Mouse (Mus musculus) C2C12 (cell line): ENCODE data around the gene Grxcr1. TPM values are rescaled to one million over a fixed set of nuclear protein-coding genes. Genes with fewer than 3 reads are reported as not detected.

Experiments used
- H3K27me3 ChIP-seq: one replicate; pipeline ENCODE4 v1.6.1; 2011; ENCODE audit not compliant: control insufficient read depth, insufficient read depth, insufficient read length
- H3K36me3 ChIP-seq: one replicate; pipeline ENCODE4 v1.6.1; 2011; ENCODE audit not compliant: control insufficient read depth, insufficient read depth
- H3K4me3 ChIP-seq: one replicate; pipeline ENCODE4 v1.5.1; 2011; ENCODE audit warnings: mild to moderate bottlenecking, control low read depth; ENCODE audit not compliant: poor library complexity, insufficient read depth, severe bottlenecking
- H3K79me2 ChIP-seq: one replicate; pipeline ENCODE4 v1.6.1; 2011; ENCODE audit not compliant: control insufficient read depth, insufficient read depth
- H3K79me3 ChIP-seq: one replicate; pipeline ENCODE4 v1.6.1; 2011; ENCODE audit warnings: low read depth, control low read depth
- H3ac ChIP-seq: one replicate; pipeline ENCODE3; 2011; ENCODE audit warnings: low read depth; ENCODE audit not compliant: control insufficient read depth, insufficient read length
- CEBPB ChIP-seq: IDR thresholded peaks from one replicate; pipeline ENCODE4 v1.6.1; 2011; ENCODE audit warnings: low read depth, mild to moderate bottlenecking, control low read depth, moderate library complexity
- CTCF ChIP-seq: IDR thresholded peaks from one replicate; pipeline ENCODE4 v1.5.1; 2011; ENCODE audit not compliant: control insufficient read depth, insufficient read depth, insufficient read length
- FOSL1 ChIP-seq: IDR thresholded peaks from one replicate; pipeline ENCODE4 v1.8.0; 2011; ENCODE audit warnings: mild to moderate bottlenecking, low read length; ENCODE audit not compliant: poor library complexity, insufficient read depth, severe bottlenecking
- MAX ChIP-seq: IDR thresholded peaks from one replicate; pipeline ENCODE4 v1.6.1; 2011; ENCODE audit warnings: mild to moderate bottlenecking, control low read depth
- MYOD1 ChIP-seq: IDR thresholded peaks from one replicate; pipeline ENCODE4 v1.6.1; 2011; ENCODE audit warnings: low read depth; ENCODE audit not compliant: control insufficient read depth, insufficient read length
- MYOG ChIP-seq: IDR thresholded peaks from one replicate; pipeline ENCODE4 v1.6.1; 2011; ENCODE audit not compliant: control insufficient read depth, insufficient read length; ENCODE audit errors: extremely low read depth
- USF1 ChIP-seq: IDR thresholded peaks from one replicate; pipeline ENCODE4 v1.6.1; 2011; ENCODE audit warnings: low read depth, mild to moderate bottlenecking, control low read depth, moderate library complexity
- long read RNA-seq, 2 experiments: library from polyadenylated mRNA; unstranded; transcript quantifications; one replicate each; pipeline ENCODE4 v2.0.0; 2019 to 2020
- polyA plus RNA-seq: library from polyadenylated mRNA; unstranded; fragments of >200 nt; fragmentation: generic; extraction: Trizol; gene quantifications from one replicate; pipeline ENCODE4 v1.2.1, GENCODE M21; 2012; ENCODE audit warnings: missing spikeins

The Grxcr1 gene
- not detected for polyA plus RNA-seq
- long read RNA-seq, experiment 1 = 0 reads
- long read RNA-seq, experiment 2 = 0 reads

DNA sequence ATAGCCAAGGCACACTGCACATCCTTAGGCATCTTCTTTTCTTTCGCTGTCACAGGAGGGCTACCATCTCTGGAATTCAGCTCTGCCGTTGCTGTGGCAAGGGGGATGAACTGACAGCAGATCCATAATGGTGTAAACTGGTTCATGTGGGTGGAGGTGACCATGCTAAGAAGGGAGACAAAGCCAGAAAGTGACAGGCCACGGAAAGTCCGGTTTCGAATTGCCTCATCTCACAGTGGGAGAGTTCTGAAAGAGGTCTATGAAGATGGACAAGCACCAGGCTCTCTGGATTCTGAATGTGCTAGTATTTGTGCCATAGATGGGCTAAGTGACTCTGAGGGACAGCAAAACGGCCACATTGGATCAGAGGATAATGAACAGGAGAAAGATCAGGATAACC lies at the start of gene Grxcr1:
Gene Grxcr1, plus strand, starts transcription at position 92 of the 400 bp plus-strand sequence.
- Histone ChIP-seq H3K27me3 (no peaks in the 10 kb centered on the region), H3K79me3 (no peaks in the 10 kb centered on the region), H3ac (no peak within 1 kb of the TSS), H3K36me3 (no peaks in the 10 kb centered on the region), H3K4me3 (no peak within 1 kb of the TSS), H3K79me2 (no peaks in the 10 kb centered on the region)
- TF ChIP-seq MAX = no peak
- TF ChIP-seq FOSL1 = no peak
- TF ChIP-seq MYOD1 = no peak
- no peak for TF ChIP-seq CEBPB
- TF ChIP-seq MYOG = no peak
- no peak for TF ChIP-seq USF1
- no peak for TF ChIP-seq CTCF

DNA sequence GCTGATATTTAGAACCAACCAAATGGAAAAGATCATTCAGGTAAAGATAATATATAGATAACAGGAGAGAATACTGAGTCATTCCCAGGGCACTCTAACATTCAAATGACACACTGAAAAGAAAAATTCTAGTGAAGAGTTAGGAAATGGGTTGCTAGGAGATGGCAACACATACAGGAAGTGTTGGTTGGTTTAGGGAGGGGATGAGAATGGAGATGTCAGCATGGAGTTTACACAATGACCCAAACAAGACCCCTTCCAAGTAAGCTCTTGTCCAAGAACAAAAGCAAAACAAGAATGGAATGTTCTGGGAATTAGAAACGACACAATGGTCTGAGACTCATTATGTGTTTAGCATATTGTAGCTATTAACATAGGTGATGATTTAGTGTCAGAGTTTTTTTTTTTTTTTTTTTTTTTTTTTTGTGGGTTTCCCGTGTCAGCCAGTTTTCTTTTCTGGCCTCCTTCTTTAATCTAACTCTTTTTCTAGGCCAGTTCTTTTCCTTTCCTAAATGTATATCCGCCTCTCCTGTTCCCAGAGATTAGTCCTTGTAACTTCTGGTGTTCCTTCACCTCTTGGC lies 49.6 kb upstream of the Grxcr1 start:
- H3K36me3 ChIP-seq = no peaks in the 10 kb centered on the region
- no peaks in the 10 kb centered on the region for H3K79me3 ChIP-seq
- no peak overlapping the region for H3ac ChIP-seq
- H3K4me3 ChIP-seq = no peak overlapping the region
- no peaks in the 10 kb centered on the region for H3K27me3 ChIP-seq
- no peaks in the 10 kb centered on the region for H3K79me2 ChIP-seq
- TF ChIP-seq FOSL1 (no peak), MYOG (no peak), USF1 (no peak), CTCF (no peak), MAX (no peak), CEBPB (no peak), MYOD1 (no peak)

DNA sequence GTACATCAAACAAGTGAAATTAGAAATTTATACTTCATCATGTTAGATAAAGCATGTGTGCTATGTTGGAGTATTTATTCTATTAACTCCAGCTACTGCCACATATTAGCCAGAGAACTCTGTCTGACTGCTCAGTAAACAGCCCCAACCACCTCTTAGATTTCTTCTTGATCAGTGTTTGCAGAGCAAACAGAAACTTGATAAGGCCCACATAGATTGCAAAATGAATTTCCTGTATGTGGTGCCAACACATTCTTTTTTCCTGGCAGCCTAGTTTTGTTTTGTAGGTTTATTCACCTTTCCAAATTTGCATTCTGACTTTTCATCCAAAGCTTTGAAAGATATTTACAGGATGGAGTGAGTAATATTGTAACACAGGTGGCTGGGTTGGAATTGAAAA lies 41.2 kb upstream of the Grxcr1 start:
- H3K27me3 ChIP-seq = no peaks in the 10 kb centered on the region

DNA sequence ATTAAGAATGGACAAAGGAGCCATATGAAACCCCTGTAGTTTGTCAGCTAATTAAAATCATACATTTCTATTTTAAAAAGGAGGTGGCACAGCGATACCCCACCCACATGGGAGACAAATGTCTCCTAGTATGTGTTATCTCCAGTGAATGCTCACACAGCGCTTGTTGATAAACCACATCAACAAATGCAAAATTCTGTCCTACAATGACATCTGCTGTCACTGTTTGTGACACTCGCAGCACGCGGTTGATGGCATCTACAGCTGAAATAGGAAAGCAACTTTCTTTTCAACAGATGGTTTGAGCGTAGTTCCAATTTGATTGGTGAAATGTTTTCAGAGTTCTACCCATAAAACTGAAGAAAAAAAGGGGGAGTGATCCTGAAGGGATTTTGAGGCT lies 29.0 kb upstream of the Grxcr1 start:
- H3K27me3 ChIP-seq = no peaks in the 10 kb centered on the region
- no peaks in the 10 kb centered on the region for H3K79me2 ChIP-seq
- no peaks in the 10 kb centered on the region for H3K36me3 ChIP-seq
- no peak overlapping the region for H3K4me3 ChIP-seq
- H3K79me3 ChIP-seq = no peaks in the 10 kb centered on the region
- no peak overlapping the region for H3ac ChIP-seq
- no peak for TF ChIP-seq CTCF
- no peak for TF ChIP-seq MYOG
- TF ChIP-seq MYOD1 = no peak
- TF ChIP-seq USF1 = no peak
- no peak for TF ChIP-seq CEBPB
- TF ChIP-seq FOSL1 = no peak
- TF ChIP-seq MAX = no peak

More for the DNA sequence above, 41.2 kb upstream of the Grxcr1 start:
- no peaks in the 10 kb centered on the region for H3K36me3 ChIP-seq
- no peak overlapping the region for H3K4me3 ChIP-seq
- no peaks in the 10 kb centered on the region for H3K79me3 ChIP-seq
- no peak overlapping the region for H3ac ChIP-seq
- TF ChIP-seq MAX = no peak
- TF ChIP-seq USF1 = no peak
- no peak for TF ChIP-seq FOSL1
- TF ChIP-seq MYOG = no peak
- TF ChIP-seq MYOD1 = no peak
- TF ChIP-seq CTCF = no peak
- no peak for TF ChIP-seq CEBPB
- H3K79me2 ChIP-seq = no peaks in the 10 kb centered on the region

DNA sequence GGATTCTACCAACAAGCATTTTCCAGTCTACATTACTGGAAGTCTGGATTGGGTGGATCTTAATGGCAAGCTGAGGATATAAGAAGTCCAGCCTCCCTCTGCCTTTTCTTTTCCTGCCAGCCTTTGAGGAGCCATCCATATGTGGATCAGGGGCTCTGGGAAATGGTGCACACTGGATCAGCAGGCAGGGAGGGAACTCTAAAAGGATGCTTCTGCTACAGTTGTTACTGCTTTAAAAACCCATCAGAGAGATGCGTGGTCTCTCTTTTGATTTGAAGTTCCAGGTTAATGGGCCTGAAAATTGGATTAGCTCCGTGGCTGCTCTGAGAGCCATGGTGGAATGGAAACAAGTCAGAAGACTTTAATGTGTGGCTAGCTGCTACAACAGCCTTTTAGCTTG lies 27.7 kb upstream of the Grxcr1 start:
- Histone ChIP-seq H3K36me3 (no peaks in the 10 kb centered on the region), H3K79me2 (no peaks in the 10 kb centered on the region), H3K79me3 (no peaks in the 10 kb centered on the region), H3K4me3 (no peak overlapping the region), H3ac (no peak overlapping the region), H3K27me3 (no peaks in the 10 kb centered on the region)
- TF ChIP-seq MYOG (no peak), MYOD1 (no peak), MAX (no peak), CEBPB (no peak), FOSL1 (no peak), CTCF (no peak), USF1 (no peak)

DNA sequence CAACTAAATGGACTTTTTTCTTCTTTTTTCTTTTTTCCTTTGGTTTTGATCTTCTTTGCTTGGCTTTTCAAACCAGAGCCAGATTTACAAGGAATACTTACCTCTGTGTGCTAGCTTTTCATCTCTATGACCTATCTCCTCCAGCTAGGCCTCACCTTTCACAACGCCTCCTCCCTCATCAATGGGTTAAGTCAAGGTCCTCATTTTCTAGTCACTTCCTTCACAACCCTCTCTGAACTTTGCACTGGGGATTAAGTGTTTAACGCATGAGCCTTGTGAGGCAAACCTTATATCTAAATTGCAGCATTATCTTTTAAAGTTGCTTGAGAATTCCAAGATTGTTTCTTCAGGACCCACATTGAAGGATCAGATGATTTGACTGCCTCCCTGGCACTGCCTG lies 27.2 kb upstream of the Grxcr1 start:
- Histone ChIP-seq H3K27me3 (no peaks in the 10 kb centered on the region), H3K36me3 (no peaks in the 10 kb centered on the region), H3K79me2 (no peaks in the 10 kb centered on the region), H3K79me3 (no peaks in the 10 kb centered on the region), H3K4me3 (no peak overlapping the region), H3ac (no peak overlapping the region)
- no peak for TF ChIP-seq USF1
- TF ChIP-seq FOSL1 = no peak
- TF ChIP-seq CTCF = no peak
- TF ChIP-seq MYOD1 = no peak
- TF ChIP-seq MAX = no peak
- no peak for TF ChIP-seq CEBPB
